Mouse (Mus musculus): ENCODE measurements at regions not wholly inside any gene's neighbourhood (a gene's known extent, or its start where the extent isn't known, plus 50 kb on each side); places are given as distances from the start of the nearest gene placed in this dataset.
A peak's percentile ranks its signal among the peaks of the same experiment; 100 is the strongest.
"Not testable (repeated sequence)": the region's sequence is repeated elsewhere in the genome, so short reads cannot be mapped to it uniquely, and the experiment has no call there.

DNA sequence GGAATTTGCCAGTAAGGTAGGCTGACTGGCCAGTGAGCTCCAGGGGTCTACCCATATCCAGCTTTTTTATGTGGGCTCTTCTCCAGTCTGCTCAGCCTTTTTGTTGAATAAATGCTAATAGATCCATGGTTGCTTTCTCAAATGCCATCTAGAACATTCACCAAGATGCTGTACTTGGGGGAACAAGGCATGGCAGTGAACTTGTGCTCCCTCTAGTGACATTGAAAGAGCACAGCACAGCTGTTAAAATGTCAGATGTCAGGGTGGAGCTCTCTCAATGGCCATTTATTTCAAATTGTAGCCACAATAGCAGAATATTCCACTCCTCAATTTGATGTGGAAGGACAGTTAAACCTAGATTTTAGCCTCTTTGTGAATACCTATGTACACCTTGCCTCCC is 86.3 kb downstream of the Kcnk1 start:
- DNase-seq: no peak

GRCm38 (mm10) chr8:126082827-126083226 is 87.9 kb downstream of the Kcnk1 start:
- DNase-seq: no peak

- peak in 1 of 2 experiments; percentile 1 for DNase-seq
These were observed 95.8 kb downstream of the Kcnk1 start for GRCm38 (mm10) chr8:126090772-126091171.

GRCm38 (mm10) chr8:126094005-126094404 is 99.0 kb downstream of the Kcnk1 start:
- no peak for DNase-seq

- peak in 1 of 2 experiments; percentile 23 for DNase-seq
These were observed 101.1 kb downstream of the Kcnk1 start for GRCm38 (mm10) chr8:126096056-126096455.

DNA sequence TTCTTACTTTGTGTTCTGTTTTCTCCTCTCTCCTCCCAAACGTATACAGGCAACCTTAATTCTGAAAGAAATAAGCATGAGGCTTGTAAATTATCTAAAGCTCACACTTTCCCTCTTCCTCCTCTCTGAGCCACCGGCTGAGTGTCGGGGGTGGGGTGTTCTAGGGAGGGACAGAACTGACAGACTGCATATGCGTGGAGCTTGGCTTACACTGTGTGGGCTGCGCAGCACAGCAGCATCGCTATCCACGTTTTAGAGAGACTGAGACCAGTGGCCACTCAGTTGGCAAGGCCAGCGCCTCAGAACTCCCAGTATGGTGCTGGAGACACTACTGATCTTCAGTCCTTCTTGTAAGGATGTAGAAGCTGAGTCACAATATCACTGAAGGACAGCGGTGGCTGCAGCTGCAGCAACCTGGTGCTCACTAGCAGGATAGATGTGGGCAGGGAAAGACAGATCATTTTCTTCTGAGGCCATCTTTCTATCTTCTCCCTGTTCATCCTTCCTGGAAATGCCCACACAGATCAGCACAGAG is 101.7 kb downstream of the Kcnk1 start:
- DNase-seq: peak in 1 of 2 experiments; percentile 13

GRCm38 (mm10) chr8:126098886-126099285 is 103.9 kb downstream of the Kcnk1 start:
- peak; percentile 38 to 62 for DNase-seq

- peak in 1 of 2 experiments; percentile 17 for DNase-seq
These were observed 104.9 kb downstream of the Kcnk1 start for GRCm38 (mm10) chr8:126099889-126100288.

GRCm38 (mm10) chr8:126105043-126105442 is 110.1 kb downstream of the Kcnk1 start:
- DNase-seq: no peak

- DNase-seq: no peak
These were observed 131.1 kb downstream of the Kcnk1 start for GRCm38 (mm10) chr8:126126041-126126440.

DNA sequence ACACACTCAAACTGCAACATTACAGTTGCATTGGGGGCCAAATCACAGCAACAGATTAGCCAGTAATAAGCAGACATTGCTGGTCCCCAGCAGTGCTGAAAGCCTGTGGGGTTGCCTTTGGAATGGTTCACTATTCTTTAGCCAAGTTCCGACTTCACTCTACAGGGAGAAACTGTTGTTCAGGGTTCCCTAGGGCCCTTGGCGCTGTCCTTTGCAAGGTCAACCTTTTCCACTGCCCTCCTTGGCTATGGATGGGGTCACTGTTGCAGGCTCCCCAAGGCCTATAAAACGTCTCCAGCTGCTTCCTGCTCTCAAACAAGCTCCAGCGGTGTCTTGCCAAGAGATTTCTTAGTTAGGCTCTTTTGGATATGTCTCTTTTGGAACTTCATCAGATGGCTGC is 137.1 kb downstream of the Kcnk1 start:
- DNase-seq: peak; percentile 49 to 74

- DNase-seq: not testable (repeated sequence)
These were observed 137.9 kb downstream of the Kcnk1 start for GRCm38 (mm10) chr8:126132918-126133317.

DNA sequence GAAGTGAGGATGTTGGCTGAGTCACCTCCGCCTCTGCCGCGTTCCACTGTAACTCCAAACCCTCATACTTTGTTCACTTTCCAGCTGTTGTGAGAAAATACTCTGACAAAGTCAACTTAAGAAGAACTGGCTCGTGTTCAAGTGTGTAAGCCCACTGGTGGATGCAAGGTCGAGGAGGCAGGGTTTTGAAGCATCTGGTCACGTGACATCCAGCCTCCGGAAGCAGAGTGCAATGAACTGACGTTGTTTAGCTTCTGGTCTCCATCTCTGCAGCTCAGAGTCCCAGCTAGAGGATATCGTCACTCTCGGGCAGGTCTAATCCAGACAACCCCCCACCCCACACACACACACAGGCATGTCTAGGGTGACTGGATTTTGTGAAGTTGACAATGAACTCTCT is 140.1 kb downstream of the Kcnk1 start:
- DNase-seq: no peak

DNA sequence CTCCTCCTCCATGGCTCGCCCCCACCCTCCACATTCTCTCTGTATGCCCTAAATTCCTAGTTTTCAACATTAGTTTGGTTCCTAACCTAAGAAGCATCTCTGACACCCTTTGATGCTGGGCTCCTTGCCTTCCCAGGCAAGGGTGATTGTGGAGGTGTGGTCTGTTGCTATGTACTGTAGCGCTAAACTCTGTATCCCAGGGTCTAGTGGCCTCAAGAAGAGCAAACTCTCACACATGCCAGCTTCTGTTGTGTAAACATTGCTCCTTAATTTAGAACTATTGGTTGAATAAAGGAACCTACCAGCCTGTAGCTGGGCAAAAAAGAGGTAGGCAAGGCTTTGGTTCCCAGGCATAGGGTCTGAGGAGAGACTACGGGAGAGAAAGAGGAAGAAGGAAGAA is 140.6 kb downstream of the Kcnk1 start:
- DNase-seq: no peak

- DNase-seq: no peak
These were observed 142.0 kb downstream of the Kcnk1 start for GRCm38 (mm10) chr8:126136946-126137345.

DNA sequence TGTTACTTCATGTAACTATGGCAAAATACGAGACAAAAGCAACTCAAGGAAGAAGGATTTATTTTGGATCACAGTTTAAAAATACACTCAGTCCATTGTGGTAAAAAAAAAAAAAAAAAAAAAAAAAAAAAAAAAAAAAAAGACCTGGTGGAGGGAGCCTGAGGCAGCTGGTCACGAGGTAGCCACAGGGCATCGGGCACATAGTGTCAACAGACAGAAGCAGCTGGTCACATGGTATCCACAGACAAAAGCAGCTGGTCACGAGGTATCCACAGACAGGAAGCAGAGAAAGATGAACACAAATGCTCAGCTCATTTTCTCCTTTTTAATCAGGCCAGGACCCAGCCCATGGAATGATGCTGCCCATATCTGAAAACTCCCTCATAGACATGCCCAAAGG is 142.5 kb downstream of the Kcnk1 start:
- no peak for DNase-seq

- peak; percentile 16 to 54 for DNase-seq
These were observed 143.9 kb downstream of the Kcnk1 start for GRCm38 (mm10) chr8:126138645-126139545.

DNA sequence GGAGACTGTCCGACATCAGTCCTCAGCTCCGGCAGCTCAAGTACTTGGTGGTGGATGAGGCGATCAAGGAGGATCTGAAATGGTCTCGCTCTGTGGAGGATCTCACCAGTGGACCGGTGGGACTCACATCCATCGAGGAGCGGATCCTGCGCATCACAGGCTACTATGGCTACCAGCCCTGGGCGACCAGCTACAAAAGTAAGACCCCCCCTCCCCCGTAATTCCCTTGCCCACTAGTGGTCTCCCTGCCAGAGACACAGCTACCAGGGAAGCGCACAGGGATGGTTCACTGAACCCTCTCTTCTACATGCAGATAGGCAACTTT is 144.5 kb downstream of the Kcnk1 start:
- DNase-seq: no peak

- DNase-seq: no peak
These were observed 146.0 kb downstream of the Kcnk1 start for GRCm38 (mm10) chr8:126140998-126141397.

DNA sequence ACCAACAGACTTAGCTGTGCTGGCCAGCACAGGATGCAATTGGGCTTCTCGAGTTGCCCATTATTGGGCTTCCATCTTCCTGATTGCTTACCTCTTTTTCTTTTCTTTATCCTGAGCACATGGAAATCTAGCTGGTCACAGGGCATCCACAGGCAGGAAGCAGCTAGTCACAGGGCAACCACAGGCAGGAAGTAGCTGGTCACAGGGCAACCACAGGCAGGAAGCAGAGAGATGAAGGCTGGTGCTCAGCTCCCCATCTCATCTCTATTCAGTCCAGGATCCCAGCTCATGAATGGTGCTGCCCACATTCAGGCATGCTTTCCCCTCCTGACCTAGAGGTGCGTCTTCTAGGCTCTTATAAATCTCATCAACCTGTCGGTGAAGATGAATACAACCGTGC is 146.8 kb upstream of the Slc35f3 start:
- no peak for DNase-seq

DNA sequence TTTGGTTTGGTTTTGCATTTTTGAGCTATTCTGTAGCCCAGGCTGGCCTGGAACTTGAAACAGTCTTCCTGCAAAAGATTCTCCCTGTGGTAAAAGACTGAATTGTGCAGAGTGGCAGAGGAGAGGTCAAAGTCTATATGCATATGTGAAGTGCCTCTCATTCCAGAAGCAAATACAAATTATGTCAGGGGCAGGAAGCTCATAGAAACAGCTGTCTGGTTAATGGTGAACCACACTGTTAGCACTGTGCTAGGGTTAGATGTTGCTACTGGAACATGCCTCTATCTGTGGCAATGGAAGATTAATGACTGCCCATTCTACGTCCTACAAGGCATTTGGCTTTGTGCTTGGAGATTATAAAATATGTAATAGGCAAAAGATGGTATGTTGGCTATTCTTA is 144.4 kb upstream of the Slc35f3 start:
- peak in 1 of 2 experiments; percentile 6 for DNase-seq

GRCm38 (mm10) chr8:126157452-126158185 is 140.7 kb upstream of the Slc35f3 start:
- peak; percentile 65 to 70 for DNase-seq

DNA sequence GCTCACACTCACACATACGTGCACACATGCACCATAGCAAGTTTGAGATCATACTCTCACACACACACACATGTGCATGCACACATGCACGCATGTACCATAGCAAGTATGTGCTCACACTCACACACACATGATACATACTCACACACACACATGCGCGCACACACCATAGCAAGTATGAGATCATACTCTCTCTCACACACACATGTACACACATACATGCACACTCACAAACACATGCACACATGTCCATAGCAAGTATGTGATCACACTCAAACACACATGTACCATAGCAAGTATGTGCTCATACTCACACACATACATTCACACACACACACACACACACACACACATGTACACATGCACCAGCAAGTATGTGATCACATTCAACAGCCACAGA is 138.9 kb upstream of the Slc35f3 start:
- no peak for DNase-seq
